Mouse (Mus musculus) cerebellum, adult 2 months (tissue): ENCODE measurements around the gene Ndufa13. TPM values are rescaled to one million over a fixed set of nuclear protein-coding genes. Genes with fewer than 3 reads are reported as not detected.
"Not testable (repeated sequence)": the region's sequence is repeated elsewhere in the genome, so short reads cannot be mapped to it uniquely, and the experiment has no call there.

Source experiments
- DNase-seq, 2 experiments: peaks; one replicate each; pipeline ENCODE4 v3.0.0; 2021
- H3K27ac ChIP-seq: fragments of 200-500 bp; 2 replicates; pipeline ENCODE4 v1.5.1; 2012; ENCODE audit warnings: low read length, control low read depth, inconsistent platforms; ENCODE audit not compliant: insufficient read depth
- H3K27me3 ChIP-seq: fragments of 200-500 bp; 2 replicates; pipeline ENCODE4 v1.6.1; 2012; ENCODE audit warnings: inconsistent platforms, mild to moderate bottlenecking, low read length, moderate library complexity; ENCODE audit not compliant: control insufficient read depth, insufficient read depth
- H3K4me1 ChIP-seq: fragments of 200-500 bp; 2 replicates; pipeline ENCODE4 v1.6.1; 2011; ENCODE audit warnings: low read length; ENCODE audit not compliant: control insufficient read depth, insufficient read depth
- H3K4me3 ChIP-seq: fragments of 200-500 bp; replicated peaks from 2 replicates; pipeline ENCODE3; 2011; ENCODE audit warnings: mild to moderate bottlenecking, low read depth, low read length, control low read depth; ENCODE audit not compliant: insufficient read depth
- CTCF ChIP-seq: fragments of 200-500 bp; IDR thresholded peaks from 2 replicates; pipeline ENCODE4 v1.5.1; 2011; ENCODE audit warnings: low read depth, mild to moderate bottlenecking, control low read depth, low read length, moderate library complexity, borderline replicate concordance; ENCODE audit not compliant: insufficient read depth
- POLR2A ChIP-seq: fragments of 200-500 bp; IDR thresholded peaks from 2 replicates; pipeline ENCODE4 v1.6.1; 2011; ENCODE audit warnings: low read length, control low read depth, borderline replicate concordance; ENCODE audit not compliant: insufficient read depth
- WGBS: fragments of 180-500 bp; shearing (Covaris S2); methylation state at CpG from one replicate; pipeline ENCODE4 v1.1.7; 2018; 5-methylcytosine and 5-hydroxymethylcytosine counted together
- polyA plus RNA-seq: library from polyadenylated mRNA; depleted of rRNA; stranded (reverse); fragments of >200 nt; gene quantifications from 2 replicates; pipeline ENCODE4 v1.2.3, GENCODE M21; 2012; rRNA removed

Ndufa13 gene
- 221 and 239 TPM in 2 replicates for polyA plus RNA-seq

DNA sequence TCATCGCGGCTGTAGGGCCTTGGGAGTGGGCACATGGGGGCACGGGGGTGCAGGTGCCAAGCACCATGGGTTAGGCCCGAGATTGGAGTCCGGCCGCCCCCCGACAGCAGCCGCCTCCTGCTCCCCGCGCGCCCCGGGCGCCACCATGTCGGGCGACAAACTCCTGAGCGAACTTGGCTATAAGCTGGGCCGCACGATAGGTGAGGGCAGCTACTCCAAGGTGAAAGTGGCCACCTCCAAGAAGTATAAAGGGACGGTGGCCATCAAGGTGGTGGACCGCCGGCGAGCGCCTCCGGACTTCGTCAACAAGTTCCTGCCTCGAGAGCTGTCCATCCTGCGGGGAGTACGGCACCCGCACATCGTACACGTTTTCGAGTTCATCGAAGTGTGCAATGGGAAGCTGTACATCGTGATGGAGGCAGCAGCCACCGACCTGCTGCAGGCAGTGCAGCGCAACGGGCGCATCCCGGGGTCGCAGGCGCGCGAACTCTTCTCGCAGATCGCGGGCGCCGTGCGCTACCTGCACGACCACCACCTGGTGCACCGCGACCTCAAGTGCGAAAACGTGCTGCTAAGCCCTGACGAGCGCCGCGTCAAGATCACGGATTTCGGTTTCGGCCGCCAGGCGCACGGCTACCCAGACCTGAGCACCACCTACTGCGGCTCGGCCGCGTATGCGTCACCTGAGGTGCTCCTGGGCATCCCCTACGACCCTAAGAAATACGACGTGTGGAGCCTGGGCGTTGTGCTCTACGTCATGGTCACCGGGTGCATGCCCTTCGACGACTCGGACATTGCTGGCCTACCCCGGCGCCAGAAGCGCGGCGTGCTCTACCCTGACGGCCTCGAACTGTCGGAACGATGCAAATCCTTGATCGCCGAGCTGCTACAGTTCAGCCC is at the start of gene Ndufa13, which contains the start of the genes Tssk6 and Yjefn3:
Gene Ndufa13, minus strand, starts transcription at position 396 of the 900 bp plus-strand sequence.
Gene Tssk6, plus strand, starts transcription at position 22 of the 900 bp plus-strand sequence.
Gene Yjefn3, minus strand, starts transcription at position 550 of the 900 bp plus-strand sequence.
- Histone ChIP-seq H3K27ac (peak within 1 kb of the TSS; percentile 88), H3K4me3 (peak within 1 kb of the TSS; percentile 89), H3K27me3 (no peaks in the 10 kb centered on the region), H3K4me1 (peaks cover 13% of the 10 kb centered on the region)
- 2% methylated on average over 89 of the region's 89 CpGs for WGBS
- no peak for TF ChIP-seq CTCF
- TF ChIP-seq POLR2A: no peak
- peak; percentile 59 to 64 for DNase-seq

- 99% methylated on average over 2 of the region's 2 CpGs for WGBS
- no peak for DNase-seq
- no peaks in the 10 kb centered on the region for H3K27me3 ChIP-seq
- TF ChIP-seq POLR2A (no peak), CTCF (no peak)
- peaks cover 10% of the 10 kb centered on the region for H3K4me1 ChIP-seq
- no peak overlapping the region for H3K4me3 ChIP-seq
- no peak overlapping the region for H3K27ac ChIP-seq
Observed at GRCm38 (mm10) chr8:69950300-69950699, 47.9 kb upstream of the Ndufa13 start.

GRCm38 (mm10) chr8:69942495-69942894 is 40.1 kb upstream of the Ndufa13 start:
- not testable (repeated sequence) for DNase-seq, H3K4me1 ChIP-seq
- WGBS: 80% methylated on average over 3 of the region's 3 CpGs

GRCm38 (mm10) chr8:69940386-69940785 is 38.0 kb upstream of the Ndufa13 start:
- WGBS: 98% methylated on average over 2 of the region's 2 CpGs
- H3K27ac ChIP-seq: no peak overlapping the region

More at GRCm38 (mm10) chr8:69942495-69942894, 40.1 kb upstream of the Ndufa13 start:
- H3K4me3 ChIP-seq, H3K27me3 ChIP-seq, H3K27ac ChIP-seq: not testable (repeated sequence)

DNA sequence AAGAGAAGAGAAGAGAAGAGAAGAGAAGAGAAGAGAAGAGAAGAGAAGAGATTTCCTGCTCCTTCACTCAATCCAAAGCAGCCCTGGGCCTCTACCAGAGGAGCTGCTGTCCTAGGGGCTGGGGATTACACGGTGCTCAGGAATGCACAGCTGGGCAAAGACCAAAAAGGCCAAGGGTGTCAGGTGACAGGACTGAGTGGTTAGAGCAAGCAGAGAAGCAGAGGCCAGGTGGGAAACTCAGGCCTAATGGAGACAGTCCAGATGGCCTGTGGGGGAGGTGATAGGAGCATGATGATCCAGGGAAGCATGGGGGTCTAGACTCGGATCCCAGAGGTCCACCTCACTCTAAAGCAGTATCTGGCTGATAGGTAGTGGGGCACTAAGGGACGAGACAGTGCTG is 37.3 kb upstream of the Ndufa13 start:
- Histone ChIP-seq H3K27me3 (no peaks in the 10 kb centered on the region), H3K4me3 (no peak overlapping the region), H3K4me1 (peaks cover 7% of the 10 kb centered on the region), H3K27ac (no peak overlapping the region)
- WGBS: 41% methylated on average over 3 of the region's 3 CpGs
- DNase-seq: no peak
- no peak for TF ChIP-seq POLR2A
- no peak for TF ChIP-seq CTCF

More at GRCm38 (mm10) chr8:69940386-69940785, 38.0 kb upstream of the Ndufa13 start:
- no peak for DNase-seq
- TF ChIP-seq POLR2A (no peak), CTCF (no peak)
- Histone ChIP-seq H3K4me1 (peaks cover 7% of the 10 kb centered on the region), H3K27me3 (no peaks in the 10 kb centered on the region), H3K4me3 (no peak overlapping the region)

DNA sequence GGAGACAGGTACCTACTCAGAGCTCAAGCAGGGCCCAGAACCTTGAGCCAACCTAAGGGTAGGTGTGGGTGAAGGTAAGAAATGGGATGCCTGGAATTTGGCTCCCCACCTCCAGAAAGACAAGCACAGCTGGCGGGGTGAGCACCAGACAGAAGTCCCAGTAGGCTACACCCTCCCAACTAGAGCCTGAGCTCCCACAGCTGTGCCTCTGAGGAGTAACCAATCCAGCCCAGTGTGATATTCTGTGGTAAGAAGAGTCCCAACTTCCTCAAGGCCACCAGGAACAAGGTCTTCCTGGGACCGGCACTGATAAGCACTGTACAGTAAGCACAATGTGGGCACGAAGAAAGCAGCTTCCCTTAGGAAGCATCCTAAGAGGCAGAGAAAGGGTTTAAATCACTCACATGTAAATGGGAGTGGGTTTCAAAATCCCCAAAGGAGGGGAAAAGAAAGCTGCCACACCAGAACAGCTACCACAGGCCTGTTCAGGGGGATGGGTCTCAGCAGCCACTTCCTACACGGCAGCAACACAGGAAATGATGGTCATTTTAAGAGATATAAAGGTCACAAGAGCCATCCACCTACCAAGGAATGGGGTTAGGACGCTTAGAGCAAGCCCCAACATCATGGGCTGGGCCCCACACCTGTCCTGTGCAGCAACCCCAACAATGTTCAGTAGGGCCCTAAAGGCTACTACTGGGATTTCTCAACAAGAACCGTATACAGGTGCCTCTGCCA is 36.1 kb upstream of the Ndufa13 start:
- Histone ChIP-seq H3K27me3 (no peaks in the 10 kb centered on the region), H3K27ac (no peak overlapping the region), H3K4me3 (no peak overlapping the region), H3K4me1 (peaks cover 7% of the 10 kb centered on the region)
- WGBS: 90% methylated on average over 6 of the region's 6 CpGs
- DNase-seq: no peak
- no peak for TF ChIP-seq POLR2A

GRCm38 (mm10) chr8:69937466-69937865 is 35.1 kb upstream of the Ndufa13 start:
- no peaks in the 10 kb centered on the region for H3K27me3 ChIP-seq
- H3K4me3 ChIP-seq: no peak overlapping the region
- H3K27ac ChIP-seq: 0 out of 2 replicates have a peak overlapping the region, but pooled peaks have one; percentile 44
- H3K4me1 ChIP-seq: peaks cover 7% of the 10 kb centered on the region
- 94% methylated on average over 3 of the region's 3 CpGs for WGBS
- no peak for DNase-seq
- no peak for TF ChIP-seq CTCF
- no peak for TF ChIP-seq POLR2A
